Mouse (Mus musculus): Measurements from ENCODE around the gene Atrnl1.

DNA sequence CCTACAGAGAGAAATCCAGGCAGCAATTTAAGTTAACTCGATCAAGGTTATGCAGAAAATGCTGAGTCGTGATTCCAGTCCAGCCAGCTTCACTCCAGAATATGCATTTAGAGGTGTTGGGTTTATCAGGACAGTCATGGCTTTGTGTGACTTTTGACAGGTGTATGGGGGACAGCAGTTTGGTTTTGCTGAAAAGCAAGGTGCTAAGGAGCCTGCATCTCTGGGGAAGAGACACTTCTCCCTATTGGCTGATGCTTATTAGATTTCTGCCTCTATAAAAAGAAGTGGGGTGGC lies 1.3 kb downstream of the Atrnl1 start:
- TF ChIP-seq CTCF (IDR thresholded peaks at IDR 0.05; ENCODE audit: insufficient read depth, low read length) = no peak
- no peak for TF ChIP-seq POLR2A (IDR thresholded peaks at IDR 0.05; ENCODE audit: borderline replicate concordance, extremely low read depth, low read depth, low read length)
